Mouse (Mus musculus) ES-E14 (cell line): Measurements from ENCODE around the gene C2cd3. TPM values are rescaled to one million over a fixed set of nuclear protein-coding genes. Genes with fewer than 3 reads are reported as not detected.
A peak's percentile ranks its signal among the peaks of the same experiment; 100 is the strongest.

Experiments used
- DNase-seq: peaks from one replicate; pipeline ENCODE4 v3.0.0-alpha.2; 2013; ENCODE audit warnings: low read depth, low spot score
- H3K27ac ChIP-seq: 2 replicates; pipeline ENCODE4 v1.5.1; 2012; ENCODE audit warnings: low read depth, mild to moderate bottlenecking, low read length, moderate library complexity, mixed read lengths; ENCODE audit not compliant: poor library complexity, insufficient read depth, severe bottlenecking
- H3K36me3 ChIP-seq: 2 replicates; pipeline ENCODE4 v1.6.1; 2012; ENCODE audit warnings: mild to moderate bottlenecking, low read length, moderate library complexity, mixed read lengths; ENCODE audit not compliant: control insufficient read depth, poor library complexity, insufficient read depth, severe bottlenecking
- H3K4me1 ChIP-seq, 2 experiments: fragments of 150-350 bp in 1 of 2; sonication (generic) in 1 of 2; 2 replicates each; pipeline ENCODE4 v1.6.1; 2012; ENCODE audit warnings: low read length in 2 of 2, mild to moderate bottlenecking in 1 of 2, mixed read lengths in 1 of 2; ENCODE audit not compliant: control insufficient read depth in 2 of 2, insufficient read depth in 2 of 2, poor library complexity in 1 of 2
- H3K4me3 ChIP-seq, 2 experiments: fragments of 150-350 bp in 1 of 2; sonication (generic) in 1 of 2; 2 replicates each; pipeline ENCODE4 v1.5.1; 2012; ENCODE audit warnings: low read length in 2 of 2, low read depth in 1 of 2, mild to moderate bottlenecking in 1 of 2, mixed read lengths in 1 of 2; ENCODE audit not compliant: insufficient read depth in 1 of 2, poor library complexity in 1 of 2, severe bottlenecking in 1 of 2
- H3K9ac ChIP-seq: 2 replicates; pipeline ENCODE4 v1.6.1; 2012; ENCODE audit warnings: low read depth, mild to moderate bottlenecking, low read length, mixed read lengths; ENCODE audit not compliant: poor library complexity, insufficient read depth, severe bottlenecking
- H3K9me3 ChIP-seq: fragments of 150-350 bp; sonication (generic); 2 replicates; pipeline ENCODE4 v1.6.1; 2012; ENCODE audit warnings: low read depth, mild to moderate bottlenecking, low read length; ENCODE audit not compliant: control insufficient read depth, insufficient read depth
- CHD2 ChIP-seq: IDR thresholded peaks from 2 replicates; pipeline ENCODE4 v1.6.1; 2014; ENCODE audit warnings: mild to moderate bottlenecking, low read depth, low read length, inconsistent platforms
- HCFC1 ChIP-seq: IDR thresholded peaks from 2 replicates; pipeline ENCODE4 v1.6.1; 2012; ENCODE audit warnings: low read length, inconsistent platforms, borderline replicate concordance; ENCODE audit not compliant: insufficient read depth
- MAFK ChIP-seq: IDR thresholded peaks from 2 replicates; pipeline ENCODE4 v1.6.1; 2014; ENCODE audit warnings: mild to moderate bottlenecking, low read depth, low read length, inconsistent platforms; ENCODE audit not compliant: insufficient read depth
- ZC3H11A ChIP-seq: IDR thresholded peaks from 2 replicates; pipeline ENCODE4 v1.6.1; 2012; ENCODE audit warnings: low read depth, mild to moderate bottlenecking, inconsistent platforms, low read length, borderline replicate concordance
- ZNF384 ChIP-seq: IDR thresholded peaks from 2 replicates; pipeline ENCODE4 v1.6.1; 2012; ENCODE audit warnings: low read depth, low read length, inconsistent platforms
- in situ Hi-C, 2 experiments: fragments of 600-800 bp; cut with MboI; formaldehyde crosslinking; loops; one replicate each; pipeline ENCODE4 v1.15.1; 2025; ENCODE audit warnings: low sequenced_read_pairs in 2 of 2, inconsistent platforms in 1 of 2; ENCODE audit not compliant: unreplicated experiment in 2 of 2
- total RNA-seq: library from RNA; depleted of rRNA; stranded (reverse); fragments of 300-350 nt; gene quantifications from 2 replicates; pipeline ENCODE4 v1.2.3, GENCODE M21; 2012

The C2cd3 gene
- total RNA-seq, 1 experiment: 10.9 TPM

GRCm38 (mm10) chr7:100501027-100501843 lies 129.2 kb downstream of the C2cd3 start:
- H3K4me3 ChIP-seq: no peak overlapping the region
- no peak for DNase-seq
- no peaks in the 10 kb centered on the region for H3K9me3 ChIP-seq
- TF ChIP-seq CHD2 (no peak), MAFK (no peak), ZC3H11A (no peak), HCFC1 (no peak), ZNF384 (no peak)
- H3K4me1 ChIP-seq: peaks cover 6 to 49% of the 10 kb centered on the region in 2 experiments; a peak in 3 of 4 replicates
- H3K9ac ChIP-seq: peak overlapping the region; percentile 34; the same call in 1 of the 2 replicates
- H3K27ac ChIP-seq: peak overlapping the region; percentile 86
- in situ Hi-C loops: no loop called here
- peaks cover 38% of the 10 kb centered on the region for H3K36me3 ChIP-seq

GRCm38 (mm10) chr7:100501844-100502373 lies 129.9 kb downstream of the C2cd3 start:
- H3K9ac ChIP-seq: peak overlapping the region; percentile 34; the same call in 1 of the 2 replicates
- H3K9me3 ChIP-seq: no peaks in the 10 kb centered on the region
- in situ Hi-C loops: no loop called here
- no peak overlapping the region for H3K4me3 ChIP-seq
- TF ChIP-seq HCFC1 (no peak), MAFK (no peak), CHD2 (0 out of 2 replicates have a peak, but pooled peaks have one; percentile 22)
- peak overlapping the region; percentile 86 for H3K27ac ChIP-seq
- H3K4me1 ChIP-seq: peaks cover 6 to 47% of the 10 kb centered on the region in 2 experiments
- DNase-seq: no peak
- peaks cover 32% of the 10 kb centered on the region for H3K36me3 ChIP-seq

- H3K36me3 ChIP-seq: peaks cover 26% of the 10 kb centered on the region
- TF ChIP-seq ZNF384: no peak
- no peak for TF ChIP-seq MAFK
- no peak for TF ChIP-seq CHD2
- TF ChIP-seq HCFC1: no peak
- no peak for TF ChIP-seq ZC3H11A
- peaks cover 6 to 42% of the 10 kb centered on the region in 2 experiments for H3K4me1 ChIP-seq
- peak overlapping the region; percentile 74 for H3K27ac ChIP-seq
- H3K4me3 ChIP-seq: no peak overlapping the region
- DNase-seq: no peak
- H3K9ac ChIP-seq: no peak overlapping the region; the same call in 1 of the 2 replicates
- in situ Hi-C loops: no loop called here
- no peaks in the 10 kb centered on the region for H3K9me3 ChIP-seq
These were observed 130.4 kb downstream of the C2cd3 start for GRCm38 (mm10) chr7:100502374-100502922.

GRCm38 (mm10) chr7:100503076-100503475 lies 131.0 kb downstream of the C2cd3 start:
- no peak for DNase-seq
- Histone ChIP-seq H3K4me1 (peaks cover 2 to 38% of the 10 kb centered on the region in 2 experiments), H3K9me3 (no peaks in the 10 kb centered on the region), H3K27ac (peak overlapping the region; percentile 74), H3K36me3 (peaks cover 20% of the 10 kb centered on the region), H3K9ac (no peak overlapping the region), H3K4me3 (no peak overlapping the region)
- TF ChIP-seq ZNF384 (no peak), CHD2 (no peak), HCFC1 (no peak), MAFK (no peak), ZC3H11A (no peak)
- in situ Hi-C loops: no loop called here
